Mouse (Mus musculus) left cerebral cortex, postnatal 10 days (tissue): ENCODE measurements around the gene Atp6v0e2. TPM values are rescaled to one million over a fixed set of nuclear protein-coding genes. Genes with fewer than 3 reads are reported as not detected.

Experiments used
- DNase-seq, 2 experiments: peaks; one replicate each; pipeline ENCODE4 v3.0.0; 2021 to 2022; ENCODE audit warnings: low spot score in 2 of 2, mixed read lengths in 1 of 2; ENCODE audit errors: extremely low spot score in 1 of 2
- intact Hi-C: fragments of 180-260 bp; cut with DNase I; formaldehyde crosslinking; loops from one replicate; pipeline ENCODE4 v1.15.1; 2025
- total RNA-seq, 2 experiments: library from RNA; stranded (reverse); gene quantifications; 2 replicates each; pipeline ENCODE4 v1.2.3; 2021

Atp6v0e2 gene
- total RNA-seq, 2 experiments from 2014 or later: 485 to 501 TPM

- peak in 1 of 2 experiments; percentile 53 for DNase-seq
- intact Hi-C loops: no loop called here
Measured at GRCm38 (mm10) chr6:48568036-48568984, 30.9 kb downstream of the Atp6v0e2 start.

- no peak for DNase-seq
- intact Hi-C loops: no loop called here
Measured at GRCm38 (mm10) chr6:48569065-48569807, 31.8 kb downstream of the Atp6v0e2 start.

GRCm38 (mm10) chr6:48572014-48572413 lies 34.6 kb downstream of the Atp6v0e2 start:
- intact Hi-C loops: no loop called here
- DNase-seq: no peak

- intact Hi-C loops: no loop called here
- peak in 1 of 2 experiments; percentile 44 for DNase-seq
Measured at GRCm38 (mm10) chr6:48572572-48573061, 35.2 kb downstream of the Atp6v0e2 start, which contains the start of gene Rarres2. Rarres2 (minus strand) TSS chr6:48572789.

- intact Hi-C loops: no loop called here
- peak in 1 of 2 experiments; percentile 53 for DNase-seq
Measured at GRCm38 (mm10) chr6:48573280-48573679, 35.9 kb downstream of the Atp6v0e2 start.

GRCm38 (mm10) chr6:48573981-48574380 lies 36.6 kb downstream of the Atp6v0e2 start:
- intact Hi-C loops: no loop called here
- DNase-seq: no peak

- intact Hi-C loops: no loop called here
- DNase-seq: no peak
Measured at GRCm38 (mm10) chr6:48578736-48579135, 41.3 kb downstream of the Atp6v0e2 start.

GRCm38 (mm10) chr6:48579215-48579648 lies 41.8 kb downstream of the Atp6v0e2 start:
- intact Hi-C loops: no loop called here
- no peak for DNase-seq

- DNase-seq: no peak
- intact Hi-C loops: no loop called here
Measured at GRCm38 (mm10) chr6:48581257-48581656, 43.8 kb downstream of the Atp6v0e2 start.

GRCm38 (mm10) chr6:48582037-48582436 lies 44.6 kb downstream of the Atp6v0e2 start:
- intact Hi-C loops: no loop called here
- DNase-seq: peak in 1 of 2 experiments; percentile 48

- no peak for DNase-seq
- intact Hi-C loops: no loop called here
Measured at GRCm38 (mm10) chr6:48589194-48589750, 51.9 kb downstream of the Atp6v0e2 start, which contains the start of gene Gm45021. Gm45021 (plus strand) TSS chr6:48589610.

Other genes with a start within 250 kb of the Atp6v0e2 start
- gene Krba1, start 142.0 kb upstream of the Atp6v0e2 start, total RNA-seq: 10 to 100 TPM; 50.3 to 53.0 TPM
- 10 to 100 TPM; 20.8 to 21.0 TPM for gene Zfp467, start 91.8 kb upstream of the Atp6v0e2 start, total RNA-seq
- gene Sspo, start 89.4 kb upstream of the Atp6v0e2 start, total RNA-seq: 1 to 10 TPM in 1 of 2 experiments, under 1 TPM in 1; 0.36 to 1.5 TPM
- gene Lrrc61, start 17.2 kb downstream of the Atp6v0e2 start, total RNA-seq: 10 to 100 TPM; 28.9 to 31.6 TPM
- 1 to 10 TPM; 6.2 to 7.0 TPM for gene Rarres2, start 35.2 kb downstream of the Atp6v0e2 start, total RNA-seq
- not detected for gene Gm45021, start 52.0 kb downstream of the Atp6v0e2 start, total RNA-seq
- 10 to 100 TPM; 28.0 to 29.5 TPM for gene Repin1, start 56.3 kb downstream of the Atp6v0e2 start, total RNA-seq
- gene Gm44965, start 56.3 kb downstream of the Atp6v0e2 start, total RNA-seq: not detected
- gene Zfp775, start 64.4 kb downstream of the Atp6v0e2 start, total RNA-seq: 1 to 10 TPM; 5.8 to 6.8 TPM
- 10 to 100 TPM; 17.1 to 17.3 TPM for gene AI854703, start 89.1 kb downstream of the Atp6v0e2 start, total RNA-seq
- 1 to 10 TPM; 1.3 to 1.8 TPM for gene Gimap8, start 109.6 kb downstream of the Atp6v0e2 start, total RNA-seq
- gene Gimap9, start 138.5 kb downstream of the Atp6v0e2 start, total RNA-seq: 1 to 10 TPM; 1.2 to 1.4 TPM
- under 1 TPM; 0.55 to 0.66 TPM for gene Gimap4, start 146.9 kb downstream of the Atp6v0e2 start, total RNA-seq
- 1 to 10 TPM; 6.5 to 7.0 TPM for gene Gimap6, start 170.6 kb downstream of the Atp6v0e2 start, total RNA-seq
- not detected for gene Gm28053, start 181.0 kb downstream of the Atp6v0e2 start, total RNA-seq
- not detected for gene Gimap7, start 181.0 kb downstream of the Atp6v0e2 start, total RNA-seq
- gene Gimap1, start 201.4 kb downstream of the Atp6v0e2 start, total RNA-seq: 1 to 10 TPM; 3.1 to 3.4 TPM
- gene Gimap5, start 208.6 kb downstream of the Atp6v0e2 start, total RNA-seq: 1 to 10 TPM; 1.2 to 1.6 TPM
- not detected for gene Gimap3, start 233.2 kb downstream of the Atp6v0e2 start, total RNA-seq